10 mouse cellular contexts compared by ENCODE assay signal in the genomic region with DNA sequence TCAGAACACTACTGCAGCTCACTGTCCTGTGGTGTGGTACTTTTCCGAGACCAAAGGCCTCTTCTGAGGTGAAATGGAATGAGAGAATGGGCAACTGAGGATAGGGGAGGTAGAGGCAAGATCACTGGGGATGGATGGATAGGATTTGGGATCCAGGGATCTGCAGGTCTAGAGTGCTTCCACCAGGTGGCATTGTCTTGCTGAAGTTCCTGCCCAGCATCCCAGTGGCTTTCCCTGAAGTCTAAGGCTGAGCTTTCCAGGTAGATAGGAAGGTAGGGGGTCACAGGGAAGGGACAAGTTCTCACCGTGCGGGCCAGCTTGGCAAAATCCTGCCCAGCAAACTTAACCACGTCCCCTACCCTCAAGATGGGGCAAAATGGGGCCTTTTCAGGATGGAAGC. TPM values are rescaled to one million over a fixed set of nuclear protein-coding genes. Genes with fewer than 3 reads are reported as not detected.
DNase-seq lines count a peak whose midpoint lies in the region; ATAC-seq and TF ChIP-seq lines count a peak whose summit lies in the region.
"Had no signal": no experiment of that assay in that cellular context is flagged by ENCODE, and none has a peak within 500 bp of the region (broad histone marks: within the 10 kb centered on the region; RNA-seq: fewer than 3 reads in every experiment).

No protein-coding gene starts in this region.

- H3K4me3 ChIP-seq in liver, adult 2 months (ENCODE audit: insufficient read depth, low read depth, low read length), result no peak overlapping the region
- H3K4me3 ChIP-seq in liver, embryonic 11.5 days (ENCODE audit: low read depth, low read length), result no peak overlapping the region
- H3K4me3 ChIP-seq: embryonic facial prominence, embryonic 12.5 days; hindbrain, embryonic 10.5 days had no signal

- no peak for DNase-seq in cerebellum, adult 9-10 months
- DNase-seq in liver, adult 2 months (ENCODE audit: extremely low read depth, low read depth, low spot score), result peak; percentile 42
- no peak for DNase-seq in liver, embryonic 11.5 days (ENCODE audit: low spot score)
- DNase-seq in embryo, embryonic 11 days, result peak; percentile 59
- DNase-seq in mesoderm, embryonic 11.5 days (ENCODE audit: low read depth, low spot score), result peak; percentile 23
- DNase-seq in urinary bladder, postnatal 4 days (ENCODE audit: low spot score in 2 of 2), result no peak
- no peak for DNase-seq in cerebellum, postnatal 4 days (ENCODE audit: low spot score in 2 of 2)

- ATAC-seq in cerebellum, adult (ENCODE audit: insufficient number of reproducible peaks, low FRiP score, low TSS enrichment), result 0 out of 2 replicates have a peak, but pooled peaks have one; percentile 20
- no peak for ATAC-seq in liver, embryonic 11.5 days (replicated peaks; ENCODE audit: low FRiP score)

- no peaks in the 10 kb centered on the region for H3K27me3 ChIP-seq in liver, adult 2 months (ENCODE audit: control insufficient read depth, insufficient read depth, low read length)
- H3K27me3 ChIP-seq in liver, embryonic 11.5 days (replicated peaks; ENCODE audit: control insufficient read depth, insufficient read depth, low read length), result peaks cover 8% of the 10 kb centered on the region; the same call in 1 of the 2 replicates
- H3K27me3 ChIP-seq: embryonic facial prominence, embryonic 12.5 days had no signal

- H3K79me2 ChIP-seq in liver, adult 2 months (ENCODE audit: control insufficient read depth, insufficient read depth, low read length), result no peaks in the 10 kb centered on the region

- WGBS in liver, adult 2 months, result 31% methylated on average over 4 of the region's 4 CpGs
- WGBS in liver, embryonic 11.5 days, result 20% methylated on average over 4 of the region's 4 CpGs

- no peak for TF ChIP-seq POLR2A in liver, adult 2 months (IDR thresholded peaks at IDR 0.05; ENCODE audit: extremely low read depth, insufficient read depth, low read length)

- H3K4me1 ChIP-seq in liver, adult 2 months (ENCODE audit: control insufficient read depth, insufficient read depth, low read length), result peaks cover 6% of the 10 kb centered on the region
- no peaks in the 10 kb centered on the region for H3K4me1 ChIP-seq in liver, embryonic 11.5 days (replicated peaks; ENCODE audit: control insufficient read depth, insufficient read depth, low read length)
- H3K4me1 ChIP-seq: embryonic facial prominence, embryonic 12.5 days; hindbrain, embryonic 10.5 days had no signal

- TF ChIP-seq CTCF in liver, adult 2 months (IDR thresholded peaks at IDR 0.05; ENCODE audit: low read depth, low read length), result peak; percentile 82

- no peaks in the 10 kb centered on the region for H3K9me3 ChIP-seq in liver, embryonic 11.5 days (ENCODE audit: control insufficient read depth, low read length)
- H3K9me3 ChIP-seq: embryonic facial prominence, embryonic 12.5 days; hindbrain, embryonic 10.5 days had no signal

- no peak overlapping the region for H3K27ac ChIP-seq in liver, adult 2 months (replicated peaks; ENCODE audit: insufficient read depth, low read depth, low read length)
- H3K27ac ChIP-seq in liver, embryonic 11.5 days (ENCODE audit: low read depth, low read length), result no peak overlapping the region
- H3K27ac ChIP-seq: embryonic facial prominence, embryonic 12.5 days; hindbrain, embryonic 10.5 days had no signal

- H3K36me3 ChIP-seq in liver, adult 2 months (ENCODE audit: control insufficient read depth, insufficient read depth, low read length), result no peaks in the 10 kb centered on the region
- no peaks in the 10 kb centered on the region for H3K36me3 ChIP-seq in liver, embryonic 11.5 days (ENCODE audit: control insufficient read depth, insufficient read depth, low read length)
- H3K36me3 ChIP-seq: embryonic facial prominence, embryonic 12.5 days; hindbrain, embryonic 10.5 days had no signal

- H3K4me2 ChIP-seq in liver, embryonic 11.5 days, result no peak overlapping the region
- H3K4me2 ChIP-seq: embryonic facial prominence, embryonic 12.5 days had no signal

- no peak overlapping the region for H3K9ac ChIP-seq in liver, adult 2 months (ENCODE audit: low read depth, low read length)
- no peak overlapping the region for H3K9ac ChIP-seq in liver, embryonic 11.5 days (ENCODE audit: low read depth, low read length)
- H3K9ac ChIP-seq: embryonic facial prominence, embryonic 12.5 days had no signal

RNA-seq across cellular contexts. Expression of gene Ssrp1, which starts 15.0 kb away (rescaled TPM):
- total RNA-seq in liver, adult 2 months (2014; rRNA removed), result 39.1 and 40.7 TPM in 2 replicates
- polyA plus RNA-seq in liver, adult 2 months (2012; rRNA removed), result 45.2 and 48.9 TPM in 2 replicates
- 338 and 381 TPM in 2 replicates for polyA plus RNA-seq in liver, embryonic 11.5 days (2014; fragmentation: Nextera tagmentation; extraction: Ambion mirVana)

RNA-seq across cellular contexts. Expression of gene P2rx3, which starts 15.2 kb away (rescaled TPM):
- total RNA-seq in liver, adult 2 months (2014; rRNA removed), result 2.1 and 2.8 TPM in 2 replicates
- polyA plus RNA-seq in liver, adult 2 months (2012; rRNA removed), result 1.2 and 2.1 TPM in 2 replicates
- polyA plus RNA-seq in liver, embryonic 11.5 days (2014; fragmentation: Nextera tagmentation; extraction: Ambion mirVana), result 0.95 and 1.1 TPM in 2 replicates

RNA-seq across cellular contexts. Expression of gene Tnks1bp1, which starts 25.8 kb away (rescaled TPM):
- 13.2 and 15.0 TPM in 2 replicates for total RNA-seq in liver, adult 2 months (2014; rRNA removed)
- polyA plus RNA-seq in liver, adult 2 months (2012; rRNA removed), result 12.3 and 13.4 TPM in 2 replicates
- polyA plus RNA-seq in liver, embryonic 11.5 days (2014; fragmentation: Nextera tagmentation; extraction: Ambion mirVana), result 3.4 and 3.7 TPM in 2 replicates

RNA-seq across cellular contexts. Expression of gene Prg3, which starts 34.0 kb away (rescaled TPM):
- total RNA-seq in liver, adult 2 months (2014; rRNA removed), result not detected in 2 replicates
- polyA plus RNA-seq in liver, adult 2 months (2012; rRNA removed), result not detected in 2 replicates
- polyA plus RNA-seq in liver, embryonic 11.5 days (2014; fragmentation: Nextera tagmentation; extraction: Ambion mirVana), result 10.2 and 16.7 TPM in 2 replicates
- polyA plus RNA-seq: embryonic facial prominence, embryonic 12.5 days; hindbrain, embryonic 10.5 days had no signal

RNA-seq across cellular contexts. Expression of gene Prg2, which starts 41.8 kb away (rescaled TPM):
- not detected in 2 replicates for total RNA-seq in liver, adult 2 months (2014; rRNA removed)
- 0.11 TPM in 1 of 2 replicates, not detected in the other for polyA plus RNA-seq in liver, adult 2 months (2012; rRNA removed)
- polyA plus RNA-seq in liver, embryonic 11.5 days (2014; fragmentation: Nextera tagmentation; extraction: Ambion mirVana), result 67.2 and 96.9 TPM in 2 replicates
- polyA plus RNA-seq: hindbrain, embryonic 10.5 days had no signal

Comparison
In these comparisons a context has a peak if more than half of its experiments do, and no peak if none do; other contexts are left out.
1. DNase-seq: peak in liver, adult 2 months (single experiment), embryo, embryonic 11 days (single experiment) and mesoderm, embryonic 11.5 days (single experiment); none in cerebellum, adult 9-10 months (single experiment), liver, embryonic 11.5 days (single experiment), urinary bladder, postnatal 4 days (0 of 2) and cerebellum, postnatal 4 days (0 of 2).